Mouse (Mus musculus) intestine, postnatal 0 days (tissue): ENCODE measurements at regions not wholly inside any gene's neighbourhood (a gene's known extent, or its start where the extent isn't known, plus 50 kb on each side); places are given as distances from the start of the nearest gene placed in this dataset.

Source experiments
- ATAC-seq: fragments of 200-750 bp; cut with Nextera tagmentation; 2 replicates; pipeline ENCODE4 v1.8.0; 2017; ENCODE audit warnings: mild to moderate bottlenecking, moderate TSS enrichment, moderate library complexity
- H3K27ac ChIP-seq: fragments of 300-500 bp; sonication (generic); 2 replicates; pipeline ENCODE4 v1.5.1; 2014; ENCODE audit warnings: mild to moderate bottlenecking, low read depth, low read length, moderate library complexity
- H3K27me3 ChIP-seq: fragments of 300-500 bp; sonication (generic); replicated peaks from 2 replicates; pipeline ENCODE4 v1.6.1; 2014; ENCODE audit warnings: low read length, mixed read lengths; ENCODE audit not compliant: control insufficient read depth, insufficient read depth
- H3K36me3 ChIP-seq: fragments of 300-500 bp; sonication (generic); 2 replicates; pipeline ENCODE4 v1.6.1; 2014; ENCODE audit warnings: mild to moderate bottlenecking, moderate library complexity; ENCODE audit not compliant: control insufficient read depth, insufficient read depth
- H3K4me1 ChIP-seq: fragments of 300-500 bp; sonication (generic); replicated peaks from 2 replicates; pipeline ENCODE4 v1.6.1; 2014; ENCODE audit warnings: antibody characterized with exemption, low read length, mixed read lengths; ENCODE audit not compliant: control insufficient read depth, insufficient read depth
- H3K4me2 ChIP-seq: fragments of 300-500 bp; sonication (generic); replicated peaks from 2 replicates; pipeline ENCODE4 v1.6.1; 2014; ENCODE audit warnings: low read depth, mild to moderate bottlenecking, moderate library complexity
- H3K4me3 ChIP-seq: fragments of 300-500 bp; sonication (generic); 2 replicates; pipeline ENCODE4 v1.5.1; 2014; ENCODE audit warnings: low read depth, low read length
- H3K9ac ChIP-seq: fragments of 300-500 bp; sonication (generic); 2 replicates; pipeline ENCODE4 v1.6.1; 2014; ENCODE audit warnings: mild to moderate bottlenecking, low read depth, low read length
- H3K9me3 ChIP-seq: fragments of 300-500 bp; sonication (generic); 2 replicates; pipeline ENCODE4 v1.6.1; 2016; ENCODE audit warnings: mixed run types; ENCODE audit not compliant: control insufficient read depth
- CTCF ChIP-seq: sonication (generic); IDR thresholded peaks from 2 replicates; pipeline ENCODE4 v1.5.1; 2016; ENCODE audit warnings: low read depth, mild to moderate bottlenecking, control low read depth, antibody characterized with exemption, moderate library complexity
- WGBS: fragments of 180-500 bp; shearing (Covaris S2); extraction: QIAGEN DNeasy Blood & Tissue Kit; methylation state at CpG from one replicate; pipeline ENCODE4 v1.1.7; 2014; 5-methylcytosine and 5-hydroxymethylcytosine counted together

DNA sequence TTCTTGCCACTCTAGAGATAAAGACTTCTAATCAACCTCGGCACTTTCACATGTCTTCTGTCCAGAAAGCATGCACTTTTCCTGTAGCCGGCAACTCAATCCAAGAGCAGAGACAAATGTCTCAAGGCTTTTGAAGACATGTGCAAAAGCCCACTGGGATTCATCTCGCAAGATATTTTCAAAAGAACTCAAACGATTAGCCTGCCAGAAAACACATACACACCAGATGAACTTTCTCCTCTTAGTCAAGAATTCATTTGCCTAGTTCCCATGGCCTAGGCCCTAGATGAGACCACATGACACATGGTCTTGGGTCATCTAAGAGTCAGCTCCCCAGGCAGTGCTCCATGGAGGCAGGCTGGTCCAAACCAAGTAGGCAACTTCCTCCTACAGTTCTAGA lies 293.8 kb upstream of the Tnp1 start:
- no peaks in the 10 kb centered on the region for H3K4me1 ChIP-seq
- TF ChIP-seq CTCF, result no peak
- 83% methylated on average over 4 of the region's 4 CpGs for WGBS
- no peak overlapping the region for H3K4me2 ChIP-seq
- H3K4me3 ChIP-seq, result no peak overlapping the region
- no peaks in the 10 kb centered on the region for H3K27me3 ChIP-seq
- no peak for ATAC-seq
- H3K9ac ChIP-seq, result no peak overlapping the region
- no peaks in the 10 kb centered on the region for H3K36me3 ChIP-seq
- H3K27ac ChIP-seq, result no peak overlapping the region
- H3K9me3 ChIP-seq, result no peaks in the 10 kb centered on the region

DNA sequence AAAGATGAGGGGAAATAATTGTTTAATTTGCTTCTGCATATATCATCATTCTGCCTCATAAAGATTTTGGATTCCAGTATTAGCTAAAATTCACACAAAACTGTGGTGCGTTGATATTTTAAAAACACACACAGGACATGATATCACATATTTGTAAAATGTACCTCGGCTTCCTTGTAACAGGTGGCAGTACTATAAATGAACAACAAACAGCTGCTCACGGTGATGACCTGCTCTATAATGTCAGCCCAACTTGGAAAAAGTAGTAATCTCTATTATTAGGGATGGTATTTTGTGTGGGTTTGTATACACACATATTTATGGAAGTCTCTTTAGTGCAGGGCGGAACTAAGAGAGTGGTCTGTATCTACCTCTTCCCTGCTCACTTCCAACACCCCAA lies 292.7 kb upstream of the Tnp1 start:
- ATAC-seq, result no peak
- Histone ChIP-seq H3K36me3 (no peaks in the 10 kb centered on the region), H3K4me2 (no peak overlapping the region), H3K27ac (no peak overlapping the region), H3K4me1 (no peaks in the 10 kb centered on the region), H3K9me3 (no peaks in the 10 kb centered on the region), H3K27me3 (no peaks in the 10 kb centered on the region), H3K4me3 (no peak overlapping the region), H3K9ac (no peak overlapping the region)
- 85% methylated on average over 4 of the region's 4 CpGs for WGBS
- TF ChIP-seq CTCF, result no peak

GRCm38 (mm10) chr1:73307194-73307593 lies 291.5 kb upstream of the Tnp1 start:
- no peak overlapping the region for H3K4me3 ChIP-seq
- H3K27ac ChIP-seq, result no peak overlapping the region
- no peak overlapping the region for H3K9ac ChIP-seq
- no peaks in the 10 kb centered on the region for H3K4me1 ChIP-seq
- H3K36me3 ChIP-seq, result no peaks in the 10 kb centered on the region
- no peak for ATAC-seq
- 27% methylated on average over 3 of the region's 3 CpGs for WGBS
- no peak overlapping the region for H3K4me2 ChIP-seq
- TF ChIP-seq CTCF, result no peak
- no peaks in the 10 kb centered on the region for H3K27me3 ChIP-seq
- no peaks in the 10 kb centered on the region for H3K9me3 ChIP-seq

DNA sequence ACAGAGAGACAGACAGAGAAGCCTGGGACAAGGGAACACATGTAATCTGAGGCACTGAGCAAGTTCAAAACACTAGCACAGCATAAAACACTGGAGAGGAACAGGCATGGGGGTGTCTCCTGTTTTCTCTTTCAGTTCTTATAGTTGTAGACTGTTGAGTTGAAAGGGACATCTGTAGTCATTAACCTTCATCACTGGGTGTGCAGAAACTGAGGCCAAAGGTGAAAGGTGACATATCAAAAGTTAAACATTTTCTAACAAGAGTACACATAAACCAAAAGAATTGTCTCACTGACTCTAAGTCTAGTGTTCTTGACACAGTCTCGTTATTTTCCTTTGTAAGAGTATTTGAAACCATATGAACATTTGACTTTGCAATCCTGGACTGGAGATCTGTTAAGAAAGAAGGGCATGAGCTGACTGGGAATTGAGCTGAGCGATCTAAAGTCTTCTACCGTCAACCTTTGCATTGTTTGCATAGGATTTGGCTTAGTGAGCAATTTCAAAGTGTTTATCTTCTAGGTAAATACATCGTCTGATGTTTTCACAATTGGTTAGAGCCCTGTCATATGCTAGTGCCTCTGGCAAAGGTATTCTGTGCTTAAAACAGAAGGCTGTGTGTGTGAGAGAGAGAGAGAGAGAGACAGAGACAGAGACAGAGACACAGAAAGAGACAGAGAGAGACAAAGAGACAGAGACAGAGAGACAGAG lies 284.4 kb upstream of the Tnp1 start:
- 0 out of 2 replicates have a peak, but pooled peaks cover 2% of the 10 kb centered on the region for H3K4me1 ChIP-seq
- no peak for TF ChIP-seq CTCF
- H3K9me3 ChIP-seq, result no peaks in the 10 kb centered on the region
- no peaks in the 10 kb centered on the region for H3K27me3 ChIP-seq
- no peak overlapping the region for H3K4me3 ChIP-seq
- 16% methylated on average over 4 of the region's 4 CpGs for WGBS
- no peak overlapping the region for H3K27ac ChIP-seq
- H3K4me2 ChIP-seq, result no peak overlapping the region
- ATAC-seq, result no peak
- no peaks in the 10 kb centered on the region for H3K36me3 ChIP-seq
- H3K9ac ChIP-seq, result no peak overlapping the region

DNA sequence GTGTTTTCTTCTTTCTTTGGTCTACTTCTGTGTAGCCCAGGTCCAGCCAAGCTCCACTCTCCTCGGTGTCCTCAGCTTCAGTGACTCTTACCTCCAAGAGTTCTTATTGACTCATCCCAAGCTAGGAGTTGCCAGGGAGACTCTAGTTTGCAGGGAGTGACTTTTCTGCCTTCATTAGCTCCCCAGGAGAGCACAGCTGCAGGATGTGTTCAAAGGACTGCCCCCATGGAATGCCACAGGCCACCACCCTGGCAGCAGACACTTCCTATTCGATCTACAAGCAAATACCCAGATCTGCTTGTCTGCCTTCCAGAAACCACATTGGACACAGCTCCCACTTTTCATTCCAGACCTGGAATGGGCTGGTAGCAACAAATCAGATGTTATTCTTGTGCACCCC lies 269.6 kb upstream of the Tnp1 start:
- H3K9me3 ChIP-seq, result no peaks in the 10 kb centered on the region
- no peaks in the 10 kb centered on the region for H3K27me3 ChIP-seq
- H3K4me3 ChIP-seq, result no peak overlapping the region
- no peak for ATAC-seq
- no peak overlapping the region for H3K4me2 ChIP-seq
- TF ChIP-seq CTCF, result no peak
- H3K9ac ChIP-seq, result no peak overlapping the region
- 74% methylated on average over 2 of the region's 2 CpGs for WGBS
- no peak overlapping the region for H3K27ac ChIP-seq
- no peaks in the 10 kb centered on the region for H3K4me1 ChIP-seq
- H3K36me3 ChIP-seq, result no peaks in the 10 kb centered on the region

DNA sequence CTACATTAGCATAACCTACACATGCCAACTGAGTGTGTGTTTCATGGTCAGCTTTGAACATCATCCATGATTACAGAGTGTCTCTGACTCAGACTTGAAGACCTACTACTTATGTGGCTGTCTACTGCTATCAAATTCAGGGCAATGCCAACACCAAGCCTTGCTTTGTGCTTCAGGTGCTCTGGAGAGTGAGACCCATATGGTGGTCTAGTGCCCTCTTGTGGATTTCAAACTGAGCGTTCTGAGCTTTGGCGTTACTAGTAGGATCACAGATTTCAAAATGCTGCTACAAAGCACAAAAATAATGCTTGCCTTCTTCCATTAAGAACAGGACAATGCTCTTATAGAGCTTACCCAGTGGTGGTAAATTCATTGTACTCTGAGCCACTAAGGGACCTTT lies 258.8 kb upstream of the Tnp1 start:
- 45% methylated on average over 2 of the region's 2 CpGs for WGBS
- no peak overlapping the region for H3K4me3 ChIP-seq
- H3K4me2 ChIP-seq, result no peak overlapping the region
- TF ChIP-seq CTCF, result peak; percentile 71
- H3K9me3 ChIP-seq, result no peaks in the 10 kb centered on the region
- H3K27me3 ChIP-seq, result no peaks in the 10 kb centered on the region
- H3K9ac ChIP-seq, result no peak overlapping the region
- ATAC-seq, result no peak
- H3K36me3 ChIP-seq, result no peaks in the 10 kb centered on the region
- H3K27ac ChIP-seq, result no peak overlapping the region
- H3K4me1 ChIP-seq, result no peaks in the 10 kb centered on the region

- no peak for TF ChIP-seq CTCF
- Histone ChIP-seq H3K9me3 (no peaks in the 10 kb centered on the region), H3K4me1 (no peaks in the 10 kb centered on the region), H3K27ac (no peak overlapping the region), H3K36me3 (no peaks in the 10 kb centered on the region), H3K4me3 (no peak overlapping the region), H3K4me2 (no peak overlapping the region), H3K27me3 (no peaks in the 10 kb centered on the region), H3K9ac (no peak overlapping the region)
- ATAC-seq, result no peak
- WGBS, result 74% methylated on average over 6 of the region's 6 CpGs
Measured at GRCm38 (mm10) chr1:73270787-73271391, 255.2 kb upstream of the Tnp1 start.
